Mouse (Mus musculus): ENCODE data around the gene Meis3.

The Meis3 gene

GRCm38 (mm10) chr7:16158735-16159134, 16.2 kb upstream of the Meis3 start:
- no peak for DNase-seq (ENCODE audit: low spot score in 2 of 2)

- no peak for DNase-seq (ENCODE audit: low spot score in 2 of 2)
Observed at GRCm38 (mm10) chr7:16160702-16161101, 14.2 kb upstream of the Meis3 start.

- no peak for DNase-seq (ENCODE audit: low spot score in 2 of 2)
Observed at GRCm38 (mm10) chr7:16161302-16161701, 13.6 kb upstream of the Meis3 start.

- no peak for DNase-seq (ENCODE audit: low spot score in 2 of 2)
Observed at GRCm38 (mm10) chr7:16162036-16162435, 12.9 kb upstream of the Meis3 start.

GRCm38 (mm10) chr7:16172141-16172581, 2.7 kb upstream of the Meis3 start:
- DNase-seq (ENCODE audit: low spot score in 2 of 2), result no peak

- no peak for DNase-seq (ENCODE audit: low spot score in 2 of 2)
Observed at GRCm38 (mm10) chr7:16172586-16173140, 2.2 kb upstream of the Meis3 start.

- DNase-seq (ENCODE audit: low spot score in 2 of 2), result no peak
Observed at GRCm38 (mm10) chr7:16173146-16173545, 1.7 kb upstream of the Meis3 start.

- DNase-seq (ENCODE audit: low spot score in 2 of 2), result no peak
Observed at GRCm38 (mm10) chr7:16175542-16175931, 647 bp downstream of the Meis3 start.

GRCm38 (mm10) chr7:16178114-16178513, 3.2 kb downstream of the Meis3 start:
- DNase-seq (ENCODE audit: low spot score in 2 of 2), result no peak

GRCm38 (mm10) chr7:16183663-16184062, 8.8 kb downstream of the Meis3 start:
- no peak for DNase-seq (ENCODE audit: low spot score in 2 of 2)

- no peak for DNase-seq (ENCODE audit: low spot score in 2 of 2)
Observed at GRCm38 (mm10) chr7:16187494-16187893, 12.6 kb downstream of the Meis3 start.

GRCm38 (mm10) chr7:16192315-16192714, 17.4 kb downstream of the Meis3 start:
- DNase-seq (ENCODE audit: low spot score in 2 of 2), result peak in 1 of 2 experiments; percentile 89

- no peak for DNase-seq (ENCODE audit: low spot score in 2 of 2)
Observed at GRCm38 (mm10) chr7:16193702-16194101, 18.8 kb downstream of the Meis3 start.

- no peak for DNase-seq (ENCODE audit: low spot score in 2 of 2)
Observed at GRCm38 (mm10) chr7:16196616-16197015, 21.7 kb downstream of the Meis3 start.

- DNase-seq (ENCODE audit: low spot score in 2 of 2), result no peak
Observed at GRCm38 (mm10) chr7:16197166-16197565, 22.3 kb downstream of the Meis3 start.

GRCm38 (mm10) chr7:16198540-16198939, 23.6 kb downstream of the Meis3 start:
- DNase-seq (ENCODE audit: low spot score in 2 of 2), result no peak

GRCm38 (mm10) chr7:16201136-16201535, 26.2 kb downstream of the Meis3 start:
- DNase-seq (ENCODE audit: low spot score in 2 of 2), result no peak

- DNase-seq (ENCODE audit: low spot score in 2 of 2), result no peak
Observed at GRCm38 (mm10) chr7:16202756-16203504, 28.0 kb downstream of the Meis3 start.

- no peak for DNase-seq (ENCODE audit: low spot score in 2 of 2)
Observed at GRCm38 (mm10) chr7:16203505-16203903, 28.6 kb downstream of the Meis3 start.

- DNase-seq (ENCODE audit: low spot score in 2 of 2), result no peak
Observed at GRCm38 (mm10) chr7:16204791-16205190, 29.9 kb downstream of the Meis3 start.

- DNase-seq (ENCODE audit: low spot score in 2 of 2), result no peak
Observed at GRCm38 (mm10) chr7:16207076-16207475, 32.2 kb downstream of the Meis3 start.

- DNase-seq (ENCODE audit: low spot score in 2 of 2), result peak; percentile 58 to 76
Observed at GRCm38 (mm10) chr7:16207496-16207895, 32.6 kb downstream of the Meis3 start.
